In genomic region chr2:34193276-34193675, GRCm38 (mm10) we compare ENCODE assay signal across 15 mouse cellular contexts.
DNase-seq lines count a peak whose midpoint lies in the region; ATAC-seq lines count a peak whose summit lies in the region.
"Had no signal": no experiment of that assay in that cellular context is flagged by ENCODE, and none has a peak within 500 bp of the region (broad histone marks: within the 10 kb centered on the region; RNA-seq: fewer than 3 reads in every experiment).

No protein-coding gene starts in this region.

- H3K36me3 ChIP-seq in hindbrain, embryonic 10.5 days, result peaks cover 26% of the 10 kb centered on the region; the same call in 1 of the 2 replicates
- no peaks in the 10 kb centered on the region for H3K36me3 ChIP-seq in hindbrain, embryonic 11.5 days (ENCODE audit: control insufficient read depth, insufficient read depth, low read length)
- H3K36me3 ChIP-seq in hindbrain, embryonic 14.5 days (replicated peaks; ENCODE audit: control insufficient read depth, insufficient read depth), result peaks cover 2% of the 10 kb centered on the region; the same call in 1 of the 2 replicates
- H3K36me3 ChIP-seq: embryonic facial prominence, embryonic 15.5 days had no signal

- H3K27me3 ChIP-seq in hindbrain, embryonic 10.5 days (ENCODE audit: insufficient read depth, poor library complexity, severe bottlenecking), result no peaks in the 10 kb centered on the region
- no peaks in the 10 kb centered on the region for H3K27me3 ChIP-seq in hindbrain, embryonic 11.5 days (ENCODE audit: control insufficient read depth, insufficient read depth, low read length)
- H3K27me3 ChIP-seq in hindbrain, embryonic 14.5 days (ENCODE audit: control insufficient read depth, insufficient read depth, low read length), result no peaks in the 10 kb centered on the region
- H3K27me3 ChIP-seq: embryonic facial prominence, embryonic 15.5 days; heart, embryonic 12.5 days had no signal

- intact Hi-C loops in heart, postnatal 10 days (cut with DNase I), result no loop called here

- H3K4me2 ChIP-seq in hindbrain, embryonic 11.5 days (replicated peaks; ENCODE audit: low read depth, low read length), result no peak overlapping the region
- no peak overlapping the region for H3K4me2 ChIP-seq in hindbrain, embryonic 14.5 days (replicated peaks)
- H3K4me2 ChIP-seq: embryonic facial prominence, embryonic 15.5 days; heart, embryonic 12.5 days had no signal

- H3K4me3 ChIP-seq in hindbrain, embryonic 10.5 days, result no peak overlapping the region
- no peak overlapping the region for H3K4me3 ChIP-seq in hindbrain, embryonic 11.5 days (ENCODE audit: low read depth, low read length)
- H3K4me3 ChIP-seq in hindbrain, embryonic 14.5 days (replicated peaks; ENCODE audit: low read length), result no peak overlapping the region
- H3K4me3 ChIP-seq: embryonic facial prominence, embryonic 15.5 days; heart, embryonic 12.5 days had no signal

- 89% methylated on average over 5 of the region's 5 CpGs for WGBS in hindbrain, embryonic 10.5 days
- WGBS in hindbrain, embryonic 11.5 days, result 79% methylated on average over 5 of the region's 5 CpGs
- 55% methylated on average over 5 of the region's 5 CpGs for WGBS in hindbrain, embryonic 14.5 days

- DNase-seq in hindbrain, embryonic 10.5 days (ENCODE audit: low spot score), result no peak
- no peak for DNase-seq in hindbrain, embryonic 11.5 days (ENCODE audit: low spot score)
- DNase-seq in Muller cell, postnatal 12 days (ENCODE audit: inconsistent ontology term), result peak; percentile 59
- DNase-seq in cerebellum, adult 8-10 months, result peak; percentile 59
- DNase-seq in hindbrain, embryonic 14.5 days (ENCODE audit: low spot score), result no peak
- DNase-seq in heart, postnatal 10 days, result no peak
- no peak for DNase-seq in adrenal gland, postnatal 36 days
- DNase-seq: kidney, postnatal 25 days had no signal

- H3K9ac ChIP-seq in hindbrain, embryonic 11.5 days (ENCODE audit: low read depth, low read length), result no peak overlapping the region
- no peak overlapping the region for H3K9ac ChIP-seq in hindbrain, embryonic 14.5 days
- H3K9ac ChIP-seq: embryonic facial prominence, embryonic 15.5 days; heart, embryonic 12.5 days; liver, embryonic 14.5 days had no signal

- no peak for ATAC-seq in hindbrain, embryonic 11.5 days (ENCODE audit: low FRiP score)
- no peak for ATAC-seq in hindbrain, embryonic 14.5 days (ENCODE audit: low FRiP score)
- no peak for ATAC-seq in megakaryocyte, adult 5-6 weeks (ENCODE audit: poor library complexity, severe bottlenecking)
- ATAC-seq: activated CD4-positive, CD25-positive, alpha-beta regulatory T cell, adult 4 months; inflammation-experienced regulatory T-cells, adult 6 months had no signal

- H3K9me3 ChIP-seq in hindbrain, embryonic 10.5 days, result no peaks in the 10 kb centered on the region
- H3K9me3 ChIP-seq in hindbrain, embryonic 11.5 days (ENCODE audit: control insufficient read depth, low read length), result no peaks in the 10 kb centered on the region
- H3K9me3 ChIP-seq in hindbrain, embryonic 14.5 days (ENCODE audit: control insufficient read depth, low read length), result no peaks in the 10 kb centered on the region
- H3K9me3 ChIP-seq: embryonic facial prominence, embryonic 15.5 days; heart, embryonic 12.5 days had no signal

- H3K27ac ChIP-seq in hindbrain, embryonic 10.5 days, result peak overlapping the region; percentile 16; the same call in 1 of the 2 replicates
- H3K27ac ChIP-seq in hindbrain, embryonic 11.5 days (ENCODE audit: low read depth, low read length), result no peak overlapping the region
- H3K27ac ChIP-seq in hindbrain, embryonic 14.5 days, result peak overlapping the region; percentile 49; the same call in 1 of the 2 replicates
- H3K27ac ChIP-seq: embryonic facial prominence, embryonic 15.5 days; liver, embryonic 14.5 days; stomach, postnatal 0 days had no signal

- peaks cover 4% of the 10 kb centered on the region; the same call in 1 of the 2 replicates for H3K4me1 ChIP-seq in hindbrain, embryonic 10.5 days (replicated peaks)
- H3K4me1 ChIP-seq in hindbrain, embryonic 11.5 days (replicated peaks; ENCODE audit: control insufficient read depth, insufficient read depth, low read length), result no peaks in the 10 kb centered on the region
- H3K4me1 ChIP-seq in hindbrain, embryonic 14.5 days (replicated peaks; ENCODE audit: control insufficient read depth, insufficient read depth, low read length), result peaks cover 22% of the 10 kb centered on the region
- H3K4me1 ChIP-seq: embryonic facial prominence, embryonic 15.5 days had no signal

Comparison
In these comparisons a context has a peak if more than half of its experiments do, and no peak if none do; other contexts are left out.
1. DNase-seq: peak in Muller cell, postnatal 12 days (single experiment) and cerebellum, adult 8-10 months (single experiment); none in hindbrain, embryonic 10.5 days (single experiment), hindbrain, embryonic 11.5 days (single experiment), hindbrain, embryonic 14.5 days (single experiment), heart, postnatal 10 days (0 of 2) and adrenal gland, postnatal 36 days (0 of 2).